Mouse (Mus musculus): ENCODE results near the gene Faxc. TPM values are rescaled to one million over a fixed set of nuclear protein-coding genes. Genes with fewer than 3 reads are reported as not detected.
A peak's percentile ranks its signal among the peaks of the same experiment; 100 is the strongest.

Faxc gene
- total RNA-seq (2021), result 10 to 100 TPM; 69.5 to 76.2 TPM
- long read RNA-seq, experiment 1, transcript Faxc-201 (6 exons, 2,627 nt), result major isoform, 6 of 17 reads
- long read RNA-seq, experiment 1, partial matches to known transcripts, result 0 of 17 reads
- long read RNA-seq, experiment 1, other reads (novel, unspliced or antisense), result 10 of 17 reads
- long read RNA-seq, experiment 2, full-length matches to known transcripts, result 7 of 11 reads
- long read RNA-seq, experiment 2, partial matches to known transcripts, result 0 of 11 reads
- long read RNA-seq, experiment 2, other reads (novel, unspliced or antisense), result 4 of 11 reads

GRCm38 (mm10) chr4:21930971-21931771, at the start of gene Faxc:
Gene Faxc (plus strand): TSS chr4:21931329.
- peak; percentile 45 to 63 for DNase-seq (ENCODE audit: low spot score in 2 of 2)

GRCm38 (mm10) chr4:21882806-21883205, 48.3 kb upstream of the Faxc start:
- DNase-seq (ENCODE audit: low spot score in 2 of 2), result no peak

DNA sequence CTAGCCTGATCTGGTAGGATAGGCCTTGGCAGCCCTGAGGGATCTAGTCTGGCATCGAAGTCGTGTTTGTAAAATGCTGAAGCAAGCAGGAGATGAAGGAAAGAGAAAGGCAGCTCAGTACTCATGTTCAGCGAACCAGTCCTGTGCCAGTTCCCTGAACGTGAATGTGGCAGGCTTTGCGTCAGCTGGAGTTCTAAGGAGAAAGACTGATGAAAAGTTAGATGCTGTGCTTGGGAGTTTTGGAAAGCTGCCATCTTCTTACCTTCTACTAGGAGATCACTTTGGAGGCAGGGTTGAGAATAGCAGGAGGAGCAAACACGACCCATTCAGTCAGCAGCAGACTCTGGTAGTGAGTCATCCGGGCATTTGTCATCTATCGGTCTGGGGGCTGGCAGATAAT, 45.3 kb upstream of the Faxc start:
- no peak for DNase-seq (ENCODE audit: low spot score in 2 of 2)

DNA sequence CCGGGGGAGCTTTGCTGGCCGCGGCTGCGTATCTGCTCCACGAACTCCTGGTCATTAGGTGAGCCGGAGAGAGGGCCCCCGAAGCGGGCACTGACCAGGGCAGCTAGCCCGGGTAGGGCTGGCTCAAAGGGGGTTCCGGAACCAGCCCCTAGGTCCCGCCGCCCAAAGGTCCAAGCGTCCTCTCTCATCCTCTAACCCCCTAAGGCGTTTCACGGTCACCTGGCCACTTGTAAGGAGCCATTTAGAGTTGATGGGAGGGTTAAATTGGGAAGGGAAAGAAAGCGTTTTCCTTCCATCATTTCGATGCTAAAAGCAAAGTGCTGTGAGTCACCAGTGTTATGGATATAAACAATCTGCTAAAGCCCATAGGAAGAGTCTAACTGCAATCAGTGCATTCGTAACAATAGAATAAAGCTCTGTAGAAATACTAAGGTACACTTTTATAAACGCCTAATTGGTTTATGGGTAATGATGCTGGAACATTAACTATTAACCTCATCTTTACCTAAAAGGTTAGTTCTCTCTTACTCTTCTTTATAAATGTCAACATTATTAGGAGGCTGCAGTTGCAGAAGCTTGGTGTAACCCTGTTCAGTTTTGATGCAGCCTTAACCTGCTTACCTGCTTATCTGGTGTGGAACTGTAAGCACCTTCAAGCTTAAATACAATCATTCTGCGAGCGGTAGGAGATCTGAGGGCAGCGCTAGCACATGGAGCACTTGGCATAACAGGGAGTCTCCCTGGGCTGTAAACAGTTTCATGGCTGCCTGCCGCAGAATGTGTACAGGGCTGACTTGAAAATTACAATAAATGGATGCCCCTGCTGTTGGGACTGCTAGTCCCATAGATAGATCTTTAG, 872 bp downstream of the Faxc start:
- peak in 1 of 2 experiments; percentile 34 for DNase-seq (ENCODE audit: low spot score in 2 of 2)

DNA sequence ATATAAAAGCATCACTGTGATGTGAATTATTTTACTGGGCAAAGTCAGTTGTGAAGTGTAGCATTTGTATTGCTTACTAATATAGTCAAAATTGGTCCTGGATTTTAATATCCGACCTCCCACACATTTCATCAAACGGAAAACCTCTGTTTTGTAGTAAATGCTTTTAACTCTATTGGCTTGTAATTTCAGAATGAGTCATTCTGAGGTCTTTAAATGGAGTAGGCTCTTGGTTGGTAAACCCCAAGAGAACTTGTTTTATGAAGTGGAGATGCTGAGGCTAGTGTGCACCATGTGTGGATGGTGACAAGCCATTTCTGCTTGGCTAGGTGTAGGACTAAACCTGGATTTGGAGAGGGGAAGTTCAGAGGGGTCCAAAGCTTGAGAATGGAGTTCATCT, 4.2 kb downstream of the Faxc start:
- no peak for DNase-seq (ENCODE audit: low spot score in 2 of 2)

- no peak for DNase-seq (ENCODE audit: low spot score in 2 of 2)
Measured at GRCm38 (mm10) chr4:21936424-21936823, 5.3 kb downstream of the Faxc start.

- DNase-seq (ENCODE audit: low spot score in 2 of 2), result no peak
Measured at GRCm38 (mm10) chr4:21937890-21938289, 6.8 kb downstream of the Faxc start.

DNA sequence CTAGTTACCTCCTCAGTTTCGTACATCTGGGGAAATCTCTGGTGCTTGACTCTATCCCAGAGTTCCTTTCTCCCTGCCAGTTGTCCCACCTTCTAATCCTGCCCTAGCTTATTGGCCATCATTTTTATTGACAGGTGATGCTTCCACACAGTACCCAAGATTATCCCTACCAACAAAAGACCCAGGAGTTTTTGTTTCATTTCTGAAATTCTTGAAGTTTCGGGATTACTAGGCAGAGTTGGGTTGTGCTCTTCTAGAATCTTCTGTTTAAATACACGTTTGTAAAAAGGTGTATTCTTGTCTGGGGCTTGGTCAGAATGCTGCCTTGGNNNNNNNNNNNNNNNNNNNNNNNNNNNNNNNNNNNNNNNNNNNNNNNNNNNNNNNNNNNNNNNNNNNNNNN, 13.5 kb downstream of the Faxc start:
- no peak for DNase-seq (ENCODE audit: low spot score in 2 of 2)

DNA sequence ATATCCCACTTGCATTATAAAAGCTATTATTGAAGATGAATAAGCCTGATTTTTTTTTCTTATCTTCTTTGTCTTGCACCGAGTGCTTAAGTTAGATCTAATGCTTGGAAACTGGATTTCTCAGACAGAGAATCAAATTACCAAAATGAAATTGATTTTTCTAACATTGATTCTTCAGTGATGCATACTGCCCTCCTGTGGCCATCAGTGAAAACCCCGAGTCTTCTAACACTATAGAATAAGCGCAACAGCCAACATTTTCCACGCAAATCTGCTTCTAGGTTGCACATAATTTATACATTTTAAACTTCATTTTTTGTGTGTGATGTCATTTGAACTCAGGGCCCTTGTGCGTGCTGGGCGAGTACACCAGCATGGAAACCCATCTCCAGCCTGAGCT, 20.3 kb downstream of the Faxc start:
- DNase-seq (ENCODE audit: low spot score in 2 of 2), result peak; percentile 37 to 58

GRCm38 (mm10) chr4:21952255-21952654, 21.1 kb downstream of the Faxc start:
- no peak for DNase-seq (ENCODE audit: low spot score in 2 of 2)

GRCm38 (mm10) chr4:21957570-21958321, 26.6 kb downstream of the Faxc start:
- DNase-seq (ENCODE audit: low spot score in 2 of 2), result peak; percentile 22 to 58

DNA sequence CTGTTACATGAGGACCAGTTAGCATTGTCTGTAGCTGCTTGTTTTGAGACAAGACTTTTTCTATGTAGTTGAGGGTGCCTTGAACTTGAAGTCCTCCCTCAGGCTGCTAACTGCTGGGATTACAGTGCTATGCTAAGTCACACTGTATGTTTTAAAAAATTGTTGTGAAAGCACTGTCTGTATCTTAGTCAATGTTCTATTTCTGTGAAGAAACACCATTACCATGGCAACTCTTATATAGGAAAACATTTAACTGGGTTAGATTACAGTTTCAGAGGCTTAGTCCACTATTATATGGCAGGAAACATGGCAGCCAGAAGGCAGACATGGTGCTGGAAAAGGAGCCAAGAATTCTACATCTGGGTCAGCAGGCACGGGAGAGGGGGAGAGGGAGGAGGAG, 40.8 kb downstream of the Faxc start:
- DNase-seq (ENCODE audit: low spot score in 2 of 2), result no peak

GRCm38 (mm10) chr4:21974126-21974525, 43.0 kb downstream of the Faxc start:
- DNase-seq (ENCODE audit: low spot score in 2 of 2), result peak in 1 of 2 experiments; percentile 19

DNA sequence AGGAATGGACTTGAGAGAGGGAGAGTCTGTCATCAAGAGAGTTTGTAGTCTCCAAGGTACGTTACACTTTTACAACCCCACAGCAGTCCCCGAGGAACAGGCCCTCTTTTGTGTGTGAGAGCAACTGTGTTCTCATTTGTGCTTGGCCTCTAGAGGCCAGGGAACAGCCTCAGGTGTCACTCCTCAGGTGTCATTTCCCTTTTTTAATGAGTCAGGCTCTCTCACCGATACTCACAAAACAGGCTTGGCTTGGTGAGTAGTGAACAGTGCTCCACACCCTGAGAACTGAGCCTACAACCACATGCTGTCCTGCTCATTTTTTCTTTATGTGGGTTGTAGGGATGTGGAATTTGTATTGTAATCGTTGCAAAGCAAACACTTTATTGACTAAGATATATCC, 49.3 kb downstream of the Faxc start:
- no peak for DNase-seq (ENCODE audit: low spot score in 2 of 2)

DNA sequence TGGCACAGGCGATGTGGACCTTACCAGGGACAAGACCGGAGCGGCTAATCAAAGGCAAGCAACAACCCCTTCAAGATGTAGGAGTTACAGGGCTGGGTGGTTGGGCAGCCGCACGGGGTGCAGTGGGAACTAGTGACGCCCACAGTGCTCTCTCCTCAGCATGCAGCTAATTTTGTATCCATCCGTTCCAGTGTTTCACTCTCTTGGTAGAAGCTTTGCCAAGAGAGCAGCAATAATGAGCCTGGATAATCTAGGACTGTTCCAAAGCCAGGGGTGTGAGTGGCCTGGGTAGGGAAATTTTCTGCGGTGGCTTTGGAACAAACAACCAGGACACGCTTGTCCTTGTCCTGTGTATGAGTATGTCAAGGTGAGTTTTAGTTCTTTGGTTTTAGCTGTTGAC, 51.3 kb downstream of the Faxc start:
- DNase-seq (ENCODE audit: low spot score in 2 of 2), result peak in 1 of 2 experiments; percentile 29

- no peak for DNase-seq (ENCODE audit: low spot score in 2 of 2)
Measured at GRCm38 (mm10) chr4:21986857-21987256, 55.7 kb downstream of the Faxc start.

DNA sequence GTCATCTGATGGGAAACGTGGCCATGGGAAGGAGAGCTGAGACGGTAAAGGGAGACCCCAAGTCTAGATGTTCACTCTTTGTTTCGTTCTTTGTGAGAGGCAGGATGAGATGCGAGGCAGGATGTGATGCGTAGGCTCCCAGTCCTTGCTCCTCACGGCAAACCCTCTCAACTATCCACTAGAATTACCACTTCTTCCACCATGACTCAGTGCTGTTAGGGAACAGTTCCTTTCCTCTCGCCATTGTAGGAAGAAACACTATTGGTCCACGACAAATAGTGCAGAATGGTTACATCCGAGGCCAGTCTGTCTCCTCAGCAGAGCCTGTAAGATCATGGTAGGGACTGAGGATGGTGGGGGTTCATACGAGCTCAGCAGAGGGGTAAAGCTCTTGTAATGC, 56.3 kb downstream of the Faxc start:
- DNase-seq (ENCODE audit: low spot score in 2 of 2), result no peak

DNA sequence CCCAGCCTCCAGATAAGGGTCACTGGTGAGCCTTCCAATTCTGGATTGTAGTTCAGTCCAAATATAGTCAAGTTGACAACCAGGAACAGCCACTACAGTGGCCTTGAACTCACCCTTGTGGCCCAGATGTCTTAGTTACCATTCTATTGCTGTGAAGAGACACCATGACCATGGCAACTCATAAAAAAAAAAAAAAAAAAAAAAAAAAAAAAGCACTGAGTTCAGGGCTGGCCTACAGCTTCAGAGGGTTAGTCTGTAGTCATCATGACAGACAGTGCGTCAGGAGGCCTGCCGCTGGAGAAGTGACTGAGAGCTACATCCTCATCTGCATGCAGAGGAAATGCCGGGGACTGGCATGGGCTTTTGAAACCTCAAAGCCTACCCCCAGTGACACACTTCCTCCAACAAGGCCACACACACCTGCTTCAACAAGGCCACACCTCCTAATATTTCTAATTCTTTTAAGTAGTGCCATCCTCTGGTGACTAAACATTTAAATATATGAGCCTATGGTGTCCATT, 58.5 kb downstream of the Faxc start:
- no peak for DNase-seq (ENCODE audit: low spot score in 2 of 2)

GRCm38 (mm10) chr4:21990580-21991235, 59.6 kb downstream of the Faxc start:
- DNase-seq (ENCODE audit: low spot score in 2 of 2), result peak in 1 of 2 experiments; percentile 30

Data from layer of hippocampus, postnatal 14 days (tissue).